Mouse (Mus musculus) megakaryocyte, embryonic 14.5 days (primary cell): ENCODE measurements around the gene Abcb6.

ENCODE experiments used
- FLI1 ChIP-seq: IDR thresholded peaks from 2 replicates; pipeline ENCODE4 v1.6.1; 2012; ENCODE audit warnings: low read length, inconsistent platforms, mixed read lengths
- GATA1 ChIP-seq: IDR thresholded peaks from 3 replicates; pipeline ENCODE4 v1.6.1; 2012; ENCODE audit warnings: mixed read lengths, low read length, inconsistent platforms, borderline replicate concordance

DNA sequence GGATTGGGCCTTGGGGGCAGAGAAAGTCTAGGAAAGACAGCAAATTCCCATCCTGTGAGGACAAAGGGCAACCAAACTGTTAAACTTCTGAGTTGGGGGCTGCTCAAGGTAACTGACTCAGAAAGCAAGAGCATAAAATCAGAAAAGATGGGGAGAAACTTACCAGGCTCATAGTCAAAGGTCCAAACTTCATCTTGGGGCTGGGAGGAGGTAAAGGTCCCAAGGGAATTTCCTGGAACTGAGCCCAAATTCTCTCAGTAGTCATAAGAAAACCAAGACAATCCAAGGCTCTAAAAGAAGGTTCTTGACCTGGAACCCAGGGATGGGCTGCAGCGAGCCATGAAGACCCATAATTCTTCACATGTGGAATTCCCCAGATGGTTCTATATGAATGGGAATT lies 21.0 kb upstream of the Abcb6 start:
- no peak for TF ChIP-seq FLI1
- TF ChIP-seq GATA1: no peak
